Mouse (Mus musculus) adrenal gland, adult 2 months (tissue): Measurements from ENCODE around the gene Stpg4. TPM values are rescaled to one million over a fixed set of nuclear protein-coding genes. Genes with fewer than 3 reads are reported as not detected.

Experiments used
- DNase-seq: peaks from one replicate; pipeline ENCODE4 v3.0.0; 2021
- polyA plus RNA-seq: library from polyadenylated mRNA; depleted of rRNA; stranded (reverse); fragments of >200 nt; gene quantifications from 2 replicates; pipeline ENCODE4 v1.2.3, GENCODE M21; 2012
- total RNA-seq, 2 experiments: library from RNA; stranded (reverse); gene quantifications; 2 replicates each; pipeline ENCODE4 v1.2.3; 2021

The Stpg4 gene
- total and polyA plus RNA-seq, 3 experiments = not detected

GRCm38 (mm10) chr17:87446767-87447611 is 19.4 kb upstream of the Stpg4 start, which contains the start of gene Calm2:
Gene Calm2, minus strand, starts transcription at chr17:87446935.
- DNase-seq = peak; percentile 98

GRCm38 (mm10) chr17:87445917-87446766 is 18.6 kb upstream of the Stpg4 start:
- DNase-seq = peak; percentile 82

GRCm38 (mm10) chr17:87445337-87445916 is 17.9 kb upstream of the Stpg4 start:
- DNase-seq = no peak

- no peak for DNase-seq
These were observed 17.2 kb upstream of the Stpg4 start for GRCm38 (mm10) chr17:87444763-87445162.

- DNase-seq = peak; percentile 38
These were observed 14.0 kb upstream of the Stpg4 start for GRCm38 (mm10) chr17:87441537-87441936.

GRCm38 (mm10) chr17:87439441-87439840 is 11.9 kb upstream of the Stpg4 start:
- no peak for DNase-seq

- no peak for DNase-seq
These were observed 6.4 kb upstream of the Stpg4 start for GRCm38 (mm10) chr17:87433929-87434328.

GRCm38 (mm10) chr17:87432743-87433142 is 5.2 kb upstream of the Stpg4 start:
- no peak for DNase-seq

- DNase-seq = no peak
These were observed 4.8 kb upstream of the Stpg4 start for GRCm38 (mm10) chr17:87432314-87432713.

GRCm38 (mm10) chr17:87429431-87429830 is 1.9 kb upstream of the Stpg4 start:
- DNase-seq = no peak

- DNase-seq = no peak
These were observed 9.5 kb downstream of the Stpg4 start for GRCm38 (mm10) chr17:87418082-87418481.

- no peak for DNase-seq
These were observed 20.9 kb downstream of the Stpg4 start for GRCm38 (mm10) chr17:87406646-87407045.

GRCm38 (mm10) chr17:87405576-87405975 is 22.0 kb downstream of the Stpg4 start:
- peak; percentile 31 for DNase-seq

- no peak for DNase-seq
These were observed 24.1 kb downstream of the Stpg4 start for GRCm38 (mm10) chr17:87403462-87403861.

GRCm38 (mm10) chr17:87402444-87402843 is 25.1 kb downstream of the Stpg4 start:
- DNase-seq = no peak

GRCm38 (mm10) chr17:87397088-87397487 is 30.5 kb downstream of the Stpg4 start:
- no peak for DNase-seq

GRCm38 (mm10) chr17:87391242-87391641 is 36.3 kb downstream of the Stpg4 start:
- DNase-seq = peak; percentile 45

- no peak for DNase-seq
These were observed 40.5 kb downstream of the Stpg4 start for GRCm38 (mm10) chr17:87387068-87387467.

GRCm38 (mm10) chr17:87385835-87386234 is 41.7 kb downstream of the Stpg4 start:
- no peak for DNase-seq

GRCm38 (mm10) chr17:87380681-87381080 is 46.9 kb downstream of the Stpg4 start:
- DNase-seq = no peak

- DNase-seq = no peak
These were observed 47.7 kb downstream of the Stpg4 start for GRCm38 (mm10) chr17:87379821-87380220.

- DNase-seq = no peak
These were observed 48.3 kb downstream of the Stpg4 start for GRCm38 (mm10) chr17:87379160-87379624.
